Mouse (Mus musculus) left cerebral cortex, postnatal 14 days (tissue): ENCODE results near the gene Oxsm. TPM values are rescaled to one million over a fixed set of nuclear protein-coding genes. Genes with fewer than 3 reads are reported as not detected.
A peak's percentile ranks its signal among the peaks of the same experiment; 100 is the strongest.

Experiments used
- DNase-seq, 2 experiments: peaks; one replicate each; pipeline ENCODE4 v3.0.0; 2021 to 2022; ENCODE audit warnings: low spot score in 2 of 2, mixed read lengths in 1 of 2
- intact Hi-C: fragments of 180-260 bp; cut with DNase I; formaldehyde crosslinking; loops from one replicate; pipeline ENCODE4 v1.15.1; 2025
- total RNA-seq, 2 experiments: library from RNA; stranded (reverse); gene quantifications; 2 replicates each; pipeline ENCODE4 v1.2.3; 2021

Oxsm gene
- total RNA-seq, 2 experiments from 2014 or later: 9.2 to 10.7 TPM

DNA sequence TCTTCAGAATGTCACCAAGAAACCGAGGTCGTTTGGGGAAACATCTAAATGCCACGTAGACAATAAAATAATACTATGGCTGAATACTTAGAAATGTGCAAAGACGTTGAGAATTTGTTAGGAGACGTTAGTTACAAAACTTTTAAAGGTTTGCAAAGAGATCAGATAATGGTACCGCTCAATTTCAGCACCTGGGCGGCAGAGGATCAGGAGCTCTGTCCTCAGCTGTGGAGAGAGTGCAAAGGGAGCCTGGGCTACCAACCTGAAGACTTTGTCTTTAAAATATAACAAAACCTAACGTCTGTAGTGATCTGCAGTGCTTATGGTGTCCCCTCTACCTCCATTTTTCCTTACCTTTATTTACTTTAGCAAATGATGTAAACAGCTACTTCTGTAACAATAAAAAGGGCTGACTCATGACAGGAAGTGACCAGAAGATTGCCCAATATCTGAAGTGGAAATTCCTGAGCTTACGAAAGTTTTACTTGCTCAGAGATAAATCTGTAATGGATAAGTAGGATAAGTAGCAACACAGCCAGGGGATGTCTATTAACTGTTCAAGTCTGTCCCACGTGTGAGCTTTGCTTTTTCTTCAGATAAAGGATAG lies 5.9 kb downstream of the Oxsm start:
- intact Hi-C loops: no loop called here
- DNase-seq: no peak

- intact Hi-C loops: no loop called here
- DNase-seq: peak; percentile 87 to 91
Measured at GRCm38 (mm10) chr14:16242947-16243602, 6.5 kb downstream of the Oxsm start.

- intact Hi-C loops: no loop called here
Measured at GRCm38 (mm10) chr14:16242193-16242815, 7.3 kb downstream of the Oxsm start.

DNA sequence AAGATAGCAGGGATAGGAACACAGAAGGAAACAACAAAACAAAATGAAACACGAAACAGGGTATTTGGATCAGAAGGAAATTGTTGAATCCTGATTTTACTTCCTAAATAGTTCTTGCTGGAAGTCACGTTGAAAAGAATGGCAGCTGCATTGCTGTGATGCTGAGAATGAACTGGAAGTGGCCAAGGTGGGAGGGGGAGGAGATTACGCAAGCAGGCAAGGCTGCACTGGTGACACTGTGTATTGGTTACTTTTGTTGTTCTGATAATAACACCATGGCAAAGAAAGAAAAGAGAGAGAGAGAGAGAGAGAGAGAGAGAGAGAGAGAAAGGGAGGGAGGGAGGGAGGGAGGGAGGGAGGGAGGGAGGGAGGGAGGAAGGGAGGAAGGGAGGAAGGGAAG lies 13.1 kb downstream of the Oxsm start:
- no peak for DNase-seq
- intact Hi-C loops: no loop called here

More at GRCm38 (mm10) chr14:16242193-16242815, 7.3 kb downstream of the Oxsm start:
- no peak for DNase-seq

GRCm38 (mm10) chr14:16233515-16233914 lies 16.1 kb downstream of the Oxsm start:
- intact Hi-C loops: no loop called here
- no peak for DNase-seq

DNA sequence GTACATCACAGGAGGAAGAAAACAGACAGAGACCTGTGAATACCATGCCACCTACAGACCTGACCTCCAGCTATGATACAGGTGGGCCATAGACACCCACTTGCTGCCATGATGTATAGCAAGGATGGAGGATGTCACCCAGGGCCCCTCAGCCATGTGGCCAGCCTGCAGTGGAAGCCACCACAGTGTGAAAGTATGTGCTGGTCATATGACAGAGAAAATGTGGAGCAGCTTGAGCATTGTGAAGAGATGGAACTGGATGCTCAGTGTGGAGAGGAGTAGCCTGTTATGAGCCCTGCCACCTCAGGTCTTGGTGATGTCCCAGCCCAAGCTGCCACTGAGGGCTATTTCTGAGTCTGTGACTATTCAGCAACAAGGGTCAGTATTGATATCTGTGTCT lies 19.0 kb downstream of the Oxsm start:
- intact Hi-C loops: no loop called here

DNA sequence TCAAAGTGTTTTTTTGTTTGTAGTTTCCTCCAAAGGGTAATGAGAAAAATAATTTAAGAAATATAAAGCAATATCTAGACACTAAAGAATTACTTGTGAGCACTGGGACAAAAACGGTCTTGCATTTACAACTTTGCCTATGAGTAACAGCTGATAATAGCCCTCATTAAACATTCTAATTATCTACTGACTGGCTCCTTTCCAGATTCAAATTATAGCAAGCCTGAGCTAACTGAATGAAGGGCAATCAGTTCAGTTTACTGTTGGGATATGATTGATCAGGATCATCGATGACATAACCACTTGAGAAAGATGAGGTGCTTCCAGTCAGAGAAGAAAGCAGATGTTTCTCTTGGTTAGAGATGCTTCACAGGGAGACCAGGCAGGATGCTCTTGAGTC lies 20.2 kb downstream of the Oxsm start:
- no peak for DNase-seq
- intact Hi-C loops: no loop called here

More for the DNA sequence above, 19.0 kb downstream of the Oxsm start:
- DNase-seq: no peak

- DNase-seq: no peak
- intact Hi-C loops: no loop called here
Measured at GRCm38 (mm10) chr14:16219015-16219414, 30.6 kb downstream of the Oxsm start.

DNA sequence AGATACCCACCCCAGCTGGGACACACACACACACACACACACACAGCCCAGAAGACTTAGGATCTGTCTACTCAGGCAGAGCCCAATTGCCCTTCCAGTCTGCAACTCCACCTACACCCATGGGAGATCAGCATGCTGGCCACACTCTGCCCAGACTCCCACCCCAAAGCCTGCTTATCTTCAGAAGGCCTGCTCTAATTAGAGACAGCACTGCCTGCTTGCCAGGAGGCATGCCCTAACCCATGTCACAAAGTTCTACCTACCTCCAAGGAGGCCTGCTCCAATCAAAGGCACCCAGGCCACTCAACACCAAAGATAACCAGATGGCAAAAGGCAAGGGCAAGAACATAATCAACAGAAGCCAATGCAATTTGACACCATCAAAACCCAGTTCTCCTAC lies 41.9 kb downstream of the Oxsm start:
- no peak for DNase-seq
- intact Hi-C loops: no loop called here

DNA sequence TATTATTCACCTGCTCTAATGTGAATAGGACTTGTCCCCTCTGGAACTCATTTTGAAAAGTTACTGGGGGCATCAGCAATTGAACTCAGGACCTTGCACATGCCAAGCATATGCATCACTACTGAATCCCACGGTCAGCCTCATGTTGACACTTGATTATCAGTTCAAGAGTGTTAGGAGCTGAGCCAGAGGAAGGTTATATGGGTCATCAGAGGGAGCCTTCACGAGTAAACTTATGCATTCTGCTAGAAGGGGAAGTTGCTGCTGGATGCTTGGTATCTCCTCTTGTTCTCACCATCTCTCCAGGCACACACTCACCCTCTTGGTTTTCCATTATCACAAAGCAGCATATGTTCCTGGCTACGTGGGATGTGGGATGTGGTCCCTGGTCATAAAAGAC lies 47.9 kb downstream of the Oxsm start:
- intact Hi-C loops: no loop called here
- no peak for DNase-seq

- intact Hi-C loops: no loop called here
Measured at GRCm38 (mm10) chr14:16200969-16201638, 48.5 kb downstream of the Oxsm start.

GRCm38 (mm10) chr14:16200220-16200912 lies 49.2 kb downstream of the Oxsm start:
- intact Hi-C loops: no loop called here

More at GRCm38 (mm10) chr14:16200969-16201638, 48.5 kb downstream of the Oxsm start:
- DNase-seq: peak; percentile 68

DNA sequence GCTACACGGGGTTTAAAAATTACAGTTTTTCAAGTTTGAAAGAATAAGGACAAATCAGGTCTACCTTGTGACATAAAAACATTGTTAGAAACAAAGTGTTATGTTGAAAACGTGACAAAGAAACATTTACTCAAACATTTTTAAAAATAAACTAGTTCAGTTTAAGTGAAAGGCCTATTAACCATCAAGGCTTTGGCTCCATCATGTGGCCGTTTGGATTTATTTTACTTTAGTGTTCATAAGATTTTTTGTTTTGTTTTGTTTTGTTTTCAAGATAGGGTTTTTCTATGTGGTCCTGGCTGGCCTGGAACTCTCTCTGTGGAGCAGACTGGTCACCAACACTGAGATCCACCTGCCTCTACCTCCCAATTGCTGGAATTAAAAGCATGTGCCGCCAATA lies 53.1 kb downstream of the Oxsm start:
- intact Hi-C loops: loop anchor here (5.0 to 10.0 kb wide), 3 partner anchors 842 to 1334 kb away; no protein-coding TSS in a partner anchor
- peak in 1 of 2 experiments; percentile 34 for DNase-seq

More at GRCm38 (mm10) chr14:16200220-16200912, 49.2 kb downstream of the Oxsm start:
- DNase-seq: no peak

- intact Hi-C loops: loop anchor here (5.0 to 10.0 kb wide), 3 partner anchors 841 to 1333 kb away; no protein-coding TSS in a partner anchor
- DNase-seq: no peak
Measured at GRCm38 (mm10) chr14:16195486-16195885, 54.1 kb downstream of the Oxsm start.

DNA sequence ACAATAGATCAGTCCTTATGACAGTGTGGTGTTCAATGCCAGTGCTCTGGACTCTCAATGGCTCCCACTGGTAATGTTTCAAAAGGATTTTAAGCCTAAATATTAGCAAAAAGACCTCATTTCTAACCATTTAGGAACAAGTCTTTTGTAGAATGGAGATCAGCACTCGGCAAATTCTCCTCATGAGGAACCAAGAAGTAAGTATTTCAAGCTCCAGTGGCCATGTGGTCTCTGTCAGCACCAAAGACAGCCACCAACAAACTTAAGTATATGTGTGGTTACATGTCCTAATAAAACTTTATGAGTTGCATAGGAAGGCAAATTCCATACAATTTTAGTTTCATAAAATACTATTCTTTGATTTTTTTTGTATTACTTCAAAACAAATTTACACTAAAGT lies 55.5 kb downstream of the Oxsm start:
- intact Hi-C loops: loop anchor here (10.0 kb wide), 2 partner anchors 839 to 1209 kb away; no protein-coding TSS in a partner anchor
- DNase-seq: no peak

- intact Hi-C loops: no loop called here
- no peak for DNase-seq
Measured at GRCm38 (mm10) chr14:16189142-16189541, 60.5 kb downstream of the Oxsm start.
